Mouse (Mus musculus) fibroblast of lung, adult 2 months (primary cell): ENCODE measurements around the gene Tppp3.

Source experiments
- DNase-seq: peaks from one replicate; pipeline ENCODE4 v3.0.0-alpha.2; 2011; ENCODE audit warnings: low read depth

The Tppp3 gene

DNA sequence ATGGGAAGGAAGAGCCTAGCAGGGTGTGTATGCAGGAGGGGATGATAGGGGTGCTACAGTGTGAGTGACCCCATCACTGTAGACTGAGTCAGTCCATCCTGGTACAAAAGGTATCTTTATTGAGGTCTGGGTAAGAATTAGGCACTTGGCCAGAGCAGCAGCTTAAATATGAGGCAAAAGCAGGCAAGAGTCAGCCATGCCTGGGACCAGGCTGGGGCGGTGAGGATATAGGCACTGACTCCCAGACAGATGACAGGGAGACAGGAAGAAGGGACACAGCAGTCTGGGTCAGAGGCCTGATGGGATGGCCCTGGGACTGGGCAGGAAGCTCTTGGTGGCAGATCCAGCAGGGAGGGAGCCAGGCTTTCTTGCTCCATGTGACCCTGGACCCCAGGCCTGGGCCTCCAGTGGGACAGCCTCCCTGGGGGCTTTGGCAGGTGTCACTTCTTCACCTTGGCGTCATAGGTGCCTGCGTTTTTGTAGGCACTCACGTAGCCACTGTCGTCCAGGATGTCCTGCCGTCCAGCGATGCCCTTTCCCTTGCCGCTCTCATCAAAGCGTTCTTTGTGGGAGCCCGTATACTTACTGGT is 3.8 kb downstream of the Tppp3 start:
- no peak for DNase-seq

- no peak for DNase-seq
These were observed 4.5 kb downstream of the Tppp3 start for GRCm38 (mm10) chr8:105466700-105467291.

- no peak for DNase-seq
These were observed 5.1 kb downstream of the Tppp3 start for GRCm38 (mm10) chr8:105466246-105466645.

- DNase-seq, result no peak
These were observed 6.7 kb downstream of the Tppp3 start for GRCm38 (mm10) chr8:105464595-105464994.

- no peak for DNase-seq
These were observed 10.1 kb downstream of the Tppp3 start for GRCm38 (mm10) chr8:105461085-105461803.

DNA sequence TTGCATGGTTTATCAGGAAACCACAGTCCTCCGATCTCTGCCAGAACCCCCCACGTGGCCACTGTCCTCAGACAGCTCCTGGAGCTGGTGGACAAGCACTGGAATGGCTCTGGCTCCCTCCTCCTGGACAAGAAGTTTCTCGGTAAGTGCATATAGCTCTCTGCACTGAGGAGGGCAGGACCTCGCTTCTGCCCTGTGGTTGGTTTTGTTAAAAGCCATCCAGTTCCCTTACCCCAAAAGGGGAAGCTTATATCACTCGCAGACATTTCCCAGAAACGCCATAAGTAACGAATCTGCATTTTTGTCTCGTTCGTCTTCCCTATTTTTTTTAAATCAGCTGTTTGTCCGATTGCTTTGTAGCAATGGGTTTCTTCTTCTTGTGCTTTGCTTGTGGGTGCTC is 16.1 kb downstream of the Tppp3 start:
- no peak for DNase-seq

GRCm38 (mm10) chr8:105454088-105454487 is 17.2 kb downstream of the Tppp3 start:
- no peak for DNase-seq

GRCm38 (mm10) chr8:105453296-105453695 is 18.0 kb downstream of the Tppp3 start:
- no peak for DNase-seq

DNA sequence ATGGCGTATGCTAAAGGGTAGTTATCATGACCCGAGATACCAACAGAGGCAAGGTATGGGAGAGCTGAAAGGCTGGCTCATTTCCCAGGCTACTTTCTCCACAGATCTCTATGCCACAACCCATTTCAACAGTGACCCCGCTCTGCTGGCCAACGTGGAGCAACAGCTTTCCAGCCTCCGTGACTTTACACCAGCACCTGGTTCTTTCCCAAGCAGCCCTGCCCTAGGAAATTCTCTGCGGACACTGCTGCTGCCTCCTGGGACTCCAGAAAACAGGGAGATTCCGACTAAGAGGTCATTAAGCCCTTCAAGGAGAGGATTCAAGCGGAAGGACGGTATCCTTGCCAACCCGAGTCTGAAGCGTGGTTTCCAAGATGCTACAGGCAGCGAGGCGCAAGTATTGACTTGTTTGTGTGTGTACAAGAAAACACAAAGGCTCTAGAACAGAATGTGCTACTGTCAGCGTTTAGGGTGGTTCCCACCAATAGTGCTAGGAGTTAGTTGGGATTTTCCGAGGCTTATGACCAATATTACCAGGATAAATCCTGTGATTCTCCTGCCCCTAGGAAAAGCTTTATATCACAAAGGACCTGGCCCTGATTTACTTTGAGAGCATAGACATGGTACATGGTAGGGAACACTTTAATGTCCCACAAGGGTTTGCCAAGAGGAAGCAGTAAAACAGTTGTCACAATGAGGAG is 19.3 kb downstream of the Tppp3 start:
- DNase-seq, result no peak

DNA sequence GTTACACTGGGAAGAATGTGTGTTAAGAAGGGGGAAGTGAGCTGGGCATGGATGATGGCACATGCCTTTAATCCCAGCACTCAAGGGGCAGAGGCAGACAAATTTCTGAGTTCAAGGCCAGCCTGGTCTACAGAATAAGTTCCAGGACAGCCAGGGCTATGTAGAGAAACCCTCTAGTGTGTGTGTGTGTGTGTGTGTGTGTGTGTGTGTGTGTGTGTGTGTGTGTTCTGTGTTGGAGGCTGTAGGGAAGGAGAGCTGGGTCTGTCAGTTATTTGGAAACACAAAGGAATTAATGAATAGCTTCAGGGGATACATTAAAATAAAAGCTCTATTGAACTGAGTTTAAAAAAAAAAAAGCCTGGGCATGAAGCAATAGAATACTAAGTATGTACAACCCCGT is 20.3 kb downstream of the Tppp3 start:
- DNase-seq, result no peak

GRCm38 (mm10) chr8:105448596-105448995 is 22.7 kb downstream of the Tppp3 start:
- DNase-seq, result no peak

DNA sequence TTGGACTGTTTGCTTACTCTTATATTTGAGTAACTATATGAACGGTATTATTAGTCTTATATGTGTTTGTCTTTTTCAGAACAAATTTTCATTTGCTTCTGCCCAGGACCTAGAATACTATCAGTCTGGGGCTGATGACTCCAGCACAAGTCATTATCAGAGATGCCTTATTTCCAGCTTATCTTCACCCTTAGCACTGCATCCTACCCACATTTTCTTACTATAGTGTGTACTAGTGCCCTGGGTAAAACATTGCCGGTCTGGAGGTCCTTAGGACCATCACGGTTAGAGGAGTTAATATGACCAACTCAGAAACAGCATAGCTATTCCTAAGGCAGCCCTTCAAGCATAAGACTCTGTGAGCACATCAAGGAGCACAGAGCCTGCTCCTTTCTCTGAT is 23.1 kb downstream of the Tppp3 start:
- no peak for DNase-seq

DNA sequence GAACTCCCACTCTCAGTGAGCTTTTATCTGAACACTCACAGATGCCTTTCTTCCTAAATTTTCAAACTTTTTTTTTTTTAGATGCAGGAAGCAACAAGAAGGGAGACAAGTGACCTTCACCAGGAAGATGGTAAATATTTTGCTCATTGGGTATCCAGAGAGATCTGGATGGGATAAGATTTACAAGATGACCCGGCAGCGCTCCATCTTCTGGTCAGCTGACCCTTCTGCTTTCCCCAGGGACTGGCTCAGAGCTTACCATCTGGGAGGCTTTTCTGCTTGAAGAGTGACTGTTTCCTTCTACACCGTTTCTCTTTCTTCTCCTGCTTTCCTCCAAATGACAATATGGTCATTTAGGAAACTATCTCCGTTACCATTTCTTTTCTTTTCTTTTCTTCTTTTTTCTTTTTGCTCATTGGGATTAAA is 25.2 kb downstream of the Tppp3 start:
- no peak for DNase-seq

DNA sequence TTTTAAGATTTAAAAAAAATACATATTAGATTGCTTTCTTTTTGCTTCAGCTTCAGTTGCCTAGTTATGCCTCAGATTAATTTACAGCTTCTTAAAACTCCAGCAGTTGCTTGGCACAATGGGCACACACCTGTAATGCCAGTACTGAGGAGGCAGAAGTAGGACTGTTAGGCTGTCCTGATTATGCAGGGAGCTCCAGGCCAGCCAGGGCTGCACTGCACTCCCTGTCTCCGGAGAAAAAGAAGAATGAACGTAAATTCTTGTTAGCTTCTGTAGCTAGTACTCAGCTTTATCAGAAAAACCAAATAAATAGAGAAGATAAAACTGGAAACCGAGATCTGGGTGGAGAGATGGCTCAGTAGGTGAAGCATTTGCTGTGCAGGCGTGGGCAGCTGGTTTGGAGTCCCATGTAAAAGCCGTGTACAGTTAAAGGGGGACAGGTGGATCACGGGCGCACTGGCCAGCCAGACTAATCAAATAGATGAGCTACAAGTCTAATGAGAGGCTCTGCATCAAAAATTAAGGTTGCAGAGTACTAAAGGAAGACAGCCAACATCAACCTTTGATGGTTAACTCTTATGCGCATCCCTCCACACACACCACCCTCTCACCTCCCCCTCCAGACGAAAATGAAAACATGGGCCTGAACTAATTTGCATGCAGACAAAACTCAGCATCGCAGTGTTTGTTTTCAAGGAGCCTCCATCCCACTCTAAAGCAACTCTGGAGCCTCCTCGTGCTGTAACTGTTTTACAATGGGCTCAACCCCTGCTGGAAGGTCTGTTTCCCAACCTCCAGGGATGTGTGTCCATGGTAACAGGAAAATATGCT is 25.8 kb downstream of the Tppp3 start:
- DNase-seq, result no peak

DNA sequence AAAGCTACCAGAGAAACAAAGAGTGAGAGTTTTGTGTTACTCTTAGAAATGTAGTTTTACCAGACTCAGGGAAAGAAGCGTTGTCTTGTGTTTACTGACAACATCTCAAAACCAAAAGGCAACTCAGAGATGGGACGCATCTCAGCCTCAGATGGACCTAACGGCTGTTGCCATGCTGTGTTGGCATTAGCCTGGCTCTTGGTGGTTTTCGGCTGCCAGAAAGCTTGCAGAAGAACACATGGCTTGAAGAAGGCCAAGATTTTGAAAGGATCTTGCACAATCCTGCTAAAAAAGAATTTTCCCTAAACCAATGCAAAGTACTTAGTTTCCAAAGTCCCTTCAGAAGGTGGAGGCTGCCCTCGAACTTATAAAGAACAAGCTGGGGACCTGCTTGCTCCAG is 28.7 kb downstream of the Tppp3 start:
- no peak for DNase-seq

DNA sequence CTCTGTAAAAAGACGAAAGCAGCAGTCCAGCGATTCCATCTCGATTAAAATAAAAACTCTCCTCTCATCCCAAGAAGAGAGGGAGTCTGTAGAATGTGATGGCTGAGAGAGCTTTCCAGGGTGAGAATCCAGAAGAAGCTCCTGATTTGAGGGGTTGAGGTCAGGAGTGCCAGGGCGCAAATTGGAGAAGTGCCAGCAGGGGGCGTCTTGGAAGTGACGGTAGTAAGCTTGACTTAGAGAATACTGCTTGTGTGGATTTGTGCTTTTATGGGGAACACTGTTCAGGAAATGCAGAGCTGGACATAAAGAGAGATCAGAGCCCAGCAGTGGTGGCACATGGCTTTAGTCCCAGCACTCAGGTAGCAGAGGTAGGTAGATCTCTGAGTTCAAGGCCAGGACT is 29.9 kb downstream of the Tppp3 start:
- no peak for DNase-seq

DNA sequence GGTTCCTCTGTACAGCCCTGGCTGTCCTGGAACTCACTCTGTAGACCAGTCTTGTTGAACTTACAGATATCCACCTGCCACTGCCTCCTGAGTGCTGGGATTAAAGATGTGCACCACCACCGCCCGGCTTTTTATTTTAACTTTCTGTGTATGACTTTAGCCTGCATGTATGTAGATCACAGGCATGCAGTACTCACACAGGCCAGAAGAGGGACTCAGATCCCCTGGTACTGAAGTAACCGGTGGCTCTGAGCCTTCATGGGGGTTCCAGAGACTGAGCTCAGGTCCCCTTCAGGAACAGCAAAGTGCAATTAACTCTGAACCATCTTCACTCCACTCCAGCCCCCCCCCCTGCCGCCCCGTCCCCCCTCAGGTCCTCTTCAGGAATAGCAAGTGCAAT is 32.5 kb downstream of the Tppp3 start:
- DNase-seq, result no peak

DNA sequence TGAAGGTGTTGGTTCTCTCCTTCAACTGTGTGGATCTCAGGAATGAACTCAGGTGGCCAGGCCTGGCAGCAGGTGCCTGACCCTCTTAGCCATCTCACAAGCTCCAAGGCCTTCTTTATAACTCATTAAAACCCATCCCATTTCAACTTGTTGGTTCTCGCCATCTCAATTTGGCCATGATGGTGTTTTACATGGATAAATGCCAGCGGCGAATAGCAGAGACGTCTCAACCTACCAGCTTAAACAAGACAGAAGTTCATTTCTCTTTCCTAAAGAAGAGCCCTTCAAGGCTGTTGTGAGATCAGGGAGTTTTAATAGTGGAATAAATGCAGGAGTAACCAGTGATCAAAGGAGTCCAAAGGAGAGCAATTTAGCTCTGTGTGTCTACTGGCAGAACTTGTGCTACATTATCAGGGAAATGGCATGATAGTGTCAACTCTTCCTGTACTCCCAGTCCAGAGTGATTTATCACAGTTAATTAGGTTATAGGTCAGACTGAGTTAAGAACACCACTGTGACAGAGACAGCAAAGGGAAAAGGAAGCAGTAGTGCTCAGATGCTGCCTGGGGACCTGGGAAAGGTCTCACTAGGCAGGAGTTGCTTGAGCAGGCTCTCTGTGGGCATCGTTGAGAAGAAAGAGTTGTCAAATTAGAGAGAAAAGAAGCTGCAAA is 34.1 kb downstream of the Tppp3 start:
- no peak for DNase-seq

- DNase-seq, result no peak
These were observed 35.1 kb downstream of the Tppp3 start for GRCm38 (mm10) chr8:105436218-105436617.

- no peak for DNase-seq
These were observed 37.2 kb downstream of the Tppp3 start for GRCm38 (mm10) chr8:105434136-105434535.

DNA sequence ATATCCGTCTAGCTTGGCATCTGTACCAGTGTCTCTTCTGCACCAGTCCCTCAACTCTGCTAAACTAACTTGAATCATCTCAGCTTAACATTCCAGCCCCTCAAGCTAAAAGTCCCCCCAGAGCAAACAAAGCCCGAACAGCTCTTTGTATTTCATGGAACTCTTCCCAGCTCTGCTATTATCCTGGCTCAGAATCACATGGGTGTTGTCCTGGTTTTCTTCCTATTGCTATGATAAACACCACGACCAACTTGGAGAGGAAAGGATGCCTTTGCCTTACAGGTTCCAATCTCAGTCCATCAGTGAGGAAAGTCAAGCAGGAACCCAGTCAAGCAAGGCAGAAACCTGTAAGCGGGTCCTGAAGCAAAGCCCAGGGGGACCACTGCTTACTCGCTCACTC is 37.8 kb downstream of the Tppp3 start:
- DNase-seq, result no peak

GRCm38 (mm10) chr8:105433021-105433420 is 38.3 kb downstream of the Tppp3 start:
- no peak for DNase-seq
